ENCODE assay signal across 18 mouse cellular contexts in genomic region chr5:105526766-105527165, GRCm38 (mm10). TPM values are rescaled to one million over a fixed set of nuclear protein-coding genes. Genes with fewer than 3 reads are reported as not detected.
A peak's percentile ranks its signal among the peaks of the same experiment; 100 is the strongest.
DNase-seq lines count a peak whose midpoint lies in the region; ATAC-seq and TF ChIP-seq lines count a peak whose summit lies in the region.
"Had no signal": no experiment of that assay in that cellular context is flagged by ENCODE, and none has a peak within 500 bp of the region (broad histone marks: within the 10 kb centered on the region; RNA-seq: fewer than 3 reads in every experiment).

No protein-coding gene starts in this region.

- intact Hi-C loops in heart, postnatal 36 days (cut with DNase I): no loop called here

- no peak for TF ChIP-seq POLR2A in liver, adult 2 months (IDR thresholded peaks at IDR 0.05; ENCODE audit: extremely low read depth, insufficient read depth, low read length)

- H3K27ac ChIP-seq in liver, adult 2 months (replicated peaks; ENCODE audit: insufficient read depth, low read depth, low read length): 0 out of 2 replicates have a peak overlapping the region, but pooled peaks have one; percentile 2
- peak overlapping the region; percentile 88 for H3K27ac ChIP-seq in heart, embryonic 11.5 days (ENCODE audit: low read depth, low read length)
- H3K27ac ChIP-seq in liver, postnatal 0 days (ENCODE audit: low read depth): 0 out of 2 replicates have a peak overlapping the region, but pooled peaks have one; percentile 44
- H3K27ac ChIP-seq: hindbrain, embryonic 13.5 days; macrophage; midbrain, embryonic 10.5 days; stomach, postnatal 0 days had no signal

- no peaks in the 10 kb centered on the region for H3K27me3 ChIP-seq in liver, adult 2 months (ENCODE audit: control insufficient read depth, insufficient read depth, low read length)
- H3K27me3 ChIP-seq in heart, embryonic 11.5 days (ENCODE audit: control insufficient read depth, insufficient read depth, low read length): no peaks in the 10 kb centered on the region
- H3K27me3 ChIP-seq in liver, postnatal 0 days (ENCODE audit: insufficient read depth, low read length): no peaks in the 10 kb centered on the region
- H3K27me3 ChIP-seq: CH12.LX; hindbrain, embryonic 13.5 days had no signal

- peaks cover 3% of the 10 kb centered on the region; the same call in 1 of the 2 replicates for H3K4me1 ChIP-seq in liver, adult 2 months (ENCODE audit: control insufficient read depth, insufficient read depth, low read length)
- H3K4me1 ChIP-seq in heart, embryonic 11.5 days (ENCODE audit: control insufficient read depth, insufficient read depth, low read length): peaks cover 62% of the 10 kb centered on the region
- peaks cover 14% of the 10 kb centered on the region for H3K4me1 ChIP-seq in liver, postnatal 0 days (ENCODE audit: insufficient read depth)

- DNase-seq in liver, adult 2 months (ENCODE audit: extremely low read depth, low read depth, low spot score): no peak
- DNase-seq in liver: no peak
- DNase-seq in heart, postnatal 36 days: peak; percentile 26 to 44
- DNase-seq in liver, postnatal 0 days: no peak
- DNase-seq in layer of hippocampus, adult 9-11 months: no peak
- no peak for DNase-seq in T-cell, adult 2 months (ENCODE audit: low spot score)
- no peak for DNase-seq in cerebellum, adult 8-10 months
- DNase-seq: cerebellum, postnatal 14 days; kidney, adult 9 months; kidney, postnatal 36 days; lung, embryonic 14.5 days; right cerebral cortex, adult 18-20 months had no signal

- TF ChIP-seq CTCF in liver, adult 2 months (IDR thresholded peaks at IDR 0.05; ENCODE audit: low read depth, low read length): no peak
- no peak for TF ChIP-seq CTCF in liver, postnatal 0 days (IDR thresholded peaks at IDR 0.05; ENCODE audit: low read depth)

- H3K79me2 ChIP-seq in liver, adult 2 months (ENCODE audit: control insufficient read depth, insufficient read depth, low read length): no peaks in the 10 kb centered on the region

- no peaks in the 10 kb centered on the region for H3K9me3 ChIP-seq in heart, embryonic 11.5 days (replicated peaks; ENCODE audit: control insufficient read depth, low read length)
- no peaks in the 10 kb centered on the region for H3K9me3 ChIP-seq in liver, postnatal 0 days (ENCODE audit: low read length)
- H3K9me3 ChIP-seq: hindbrain, embryonic 13.5 days; midbrain, embryonic 10.5 days had no signal

- no peak overlapping the region for H3K4me3 ChIP-seq in liver, adult 2 months (ENCODE audit: insufficient read depth, low read depth, low read length)
- H3K4me3 ChIP-seq in heart, embryonic 11.5 days (ENCODE audit: low read depth, low read length): no peak overlapping the region
- no peak overlapping the region for H3K4me3 ChIP-seq in liver, postnatal 0 days (ENCODE audit: low read depth, low read length)
- H3K4me3 ChIP-seq: hindbrain, embryonic 13.5 days; midbrain, embryonic 10.5 days had no signal

- no peak overlapping the region for H3K9ac ChIP-seq in liver, adult 2 months (ENCODE audit: low read depth, low read length)
- H3K9ac ChIP-seq in heart, embryonic 11.5 days (ENCODE audit: low read depth, low read length): no peak overlapping the region
- H3K9ac ChIP-seq in liver, postnatal 0 days (replicated peaks): no peak overlapping the region
- H3K9ac ChIP-seq: hindbrain, embryonic 13.5 days; lung, embryonic 14.5 days had no signal

- TF ChIP-seq EP300 in liver, postnatal 0 days (IDR thresholded peaks at IDR 0.05; ENCODE audit: low read depth): no peak

- no peak overlapping the region for H3K4me2 ChIP-seq in heart, embryonic 11.5 days
- H3K4me2 ChIP-seq in liver, postnatal 0 days (ENCODE audit: low read depth, low read length): no peak overlapping the region
- H3K4me2 ChIP-seq: hindbrain, embryonic 13.5 days; lung, embryonic 14.5 days had no signal

- no peak for ATAC-seq in heart, embryonic 11.5 days (replicated peaks; ENCODE audit: insufficient number of reproducible peaks, low FRiP score, low TSS enrichment)
- no peak for ATAC-seq in liver, postnatal 0 days

- no peaks in the 10 kb centered on the region for H3K36me3 ChIP-seq in liver, adult 2 months (ENCODE audit: control insufficient read depth, insufficient read depth, low read length)
- peaks cover 4% of the 10 kb centered on the region; the same call in 1 of the 2 replicates for H3K36me3 ChIP-seq in heart, embryonic 11.5 days (ENCODE audit: control insufficient read depth, insufficient read depth, low read length)
- peaks cover 8% of the 10 kb centered on the region; the same call in 1 of the 2 replicates for H3K36me3 ChIP-seq in liver, postnatal 0 days (replicated peaks; ENCODE audit: insufficient read depth, low read length)

- WGBS in liver, adult 2 months: 85% methylated on average over 9 of the region's 9 CpGs
- WGBS in heart, embryonic 11.5 days (ENCODE audit: insufficient replicate concordance): 80% methylated on average over 9 of the region's 9 CpGs
- WGBS in liver, postnatal 0 days (ENCODE audit: insufficient replicate concordance): 81% methylated on average over 9 of the region's 9 CpGs

RNA-seq across cellular contexts. Expression of gene Lrrc8c, which starts 7.6 kb away (rescaled TPM):
- total RNA-seq in liver, adult 2 months (2014; rRNA removed): 2.1 and 3.3 TPM in 2 replicates
- 1.5 and 1.8 TPM in 2 replicates for polyA plus RNA-seq in liver, adult 2 months (2012; rRNA removed)
- polyA plus RNA-seq in heart, embryonic 11.5 days (2014; fragmentation: Nextera tagmentation; extraction: Ambion mirVana): 32.5 and 33.5 TPM in 2 replicates
- total RNA-seq in heart, postnatal 36 days (2021): 10 to 100 TPM; 25.3 to 29.8 TPM
- 8.3 and 9.8 TPM in 2 replicates for polyA plus RNA-seq in liver, postnatal 0 days (2015; fragmentation: Nextera tagmentation; extraction: Ambion mirVana)

Comparison
In these comparisons a context has a peak if more than half of its experiments do, and no peak if none do; other contexts are left out.
1. DNase-seq: peak in heart, postnatal 36 days (2 of 2); none in liver, adult 2 months (single experiment), liver (single experiment), liver, postnatal 0 days (single experiment), layer of hippocampus, adult 9-11 months (single experiment), T-cell, adult 2 months (single experiment) and cerebellum, adult 8-10 months (single experiment).
2. H3K27ac ChIP-seq: peak in every context shown above with its lines; median percentile 88 in heart, embryonic 11.5 days; 44 in liver, postnatal 0 days; 2 in liver, adult 2 months.